Mouse (Mus musculus): Measurements from ENCODE around the gene Vwa3a.
"Not testable (repeated sequence)": the region's sequence is repeated elsewhere in the genome, so short reads cannot be mapped to it uniquely, and the experiment has no call there.

Vwa3a gene

DNA sequence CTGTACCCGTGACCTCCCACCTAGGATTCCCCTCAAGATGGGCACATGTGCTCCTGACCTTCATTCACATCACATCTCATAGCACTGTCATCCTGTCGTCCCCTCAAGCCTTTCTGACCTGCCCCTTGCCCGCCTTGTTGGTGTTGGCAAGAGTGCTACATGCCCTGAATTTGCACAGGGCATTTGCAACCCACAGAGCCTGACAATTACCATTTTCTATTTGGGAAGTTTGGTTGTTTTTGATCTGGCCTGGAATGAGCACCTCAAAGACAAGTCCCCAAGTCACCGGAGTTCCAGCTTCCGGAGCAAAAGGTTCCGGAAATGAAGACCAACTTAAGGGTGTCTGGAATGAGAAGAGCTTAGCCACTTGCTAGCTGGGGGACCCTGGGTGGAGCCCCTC is at the start of gene Vwa3a:
Vwa3a (plus strand) TSS at position 301 of the 400 bp plus-strand sequence.
- DNase-seq (ENCODE audit: low spot score in 2 of 2), result no peak

DNA sequence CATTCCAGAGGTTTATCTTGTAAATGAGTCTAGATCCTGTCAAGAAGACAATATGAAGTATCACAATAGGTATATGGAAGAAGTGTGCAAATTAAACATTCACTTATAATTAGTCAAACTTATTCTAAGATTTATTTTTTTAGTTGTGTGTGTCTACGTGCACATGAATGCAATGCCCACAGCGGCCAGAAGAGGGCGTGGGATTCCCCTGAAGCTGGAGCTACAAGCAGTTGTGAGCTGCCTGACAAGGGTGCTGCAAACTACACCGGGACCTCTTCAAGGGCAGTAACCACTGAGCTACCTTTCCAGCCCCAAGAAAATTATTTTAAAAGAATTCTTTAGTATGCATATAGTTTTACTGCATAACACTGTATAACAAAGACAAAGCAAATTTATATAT is 48.5 kb upstream of the Vwa3a start:
- DNase-seq (ENCODE audit: low spot score in 2 of 2), result no peak

DNA sequence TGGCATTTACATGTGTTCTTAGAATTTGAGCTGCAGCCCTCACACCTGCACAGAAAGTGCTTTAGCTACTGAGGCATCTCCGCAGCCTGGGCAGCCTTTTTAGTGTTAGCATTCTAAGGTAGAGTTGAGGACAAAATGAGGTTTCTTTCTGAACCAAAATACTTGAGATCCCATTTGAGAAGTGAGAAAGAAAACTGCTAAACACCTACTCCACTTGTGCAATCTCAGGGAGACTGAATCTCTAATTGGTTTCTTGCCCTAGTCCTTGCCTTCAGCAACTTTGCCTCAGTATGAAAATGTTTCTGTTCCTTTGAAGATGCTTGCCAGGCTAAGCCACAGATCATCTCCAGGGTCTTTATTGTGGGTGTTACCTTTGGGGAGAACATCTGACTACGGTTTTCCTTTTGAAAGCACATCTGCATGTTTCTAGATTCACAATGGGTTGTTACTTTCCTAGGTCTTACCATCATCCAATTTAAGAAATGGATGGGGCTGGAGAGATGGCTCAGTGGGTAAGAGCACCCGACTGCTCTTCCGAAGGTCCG is 45.2 kb upstream of the Vwa3a start:
- no peak for DNase-seq (ENCODE audit: low spot score in 2 of 2)

DNA sequence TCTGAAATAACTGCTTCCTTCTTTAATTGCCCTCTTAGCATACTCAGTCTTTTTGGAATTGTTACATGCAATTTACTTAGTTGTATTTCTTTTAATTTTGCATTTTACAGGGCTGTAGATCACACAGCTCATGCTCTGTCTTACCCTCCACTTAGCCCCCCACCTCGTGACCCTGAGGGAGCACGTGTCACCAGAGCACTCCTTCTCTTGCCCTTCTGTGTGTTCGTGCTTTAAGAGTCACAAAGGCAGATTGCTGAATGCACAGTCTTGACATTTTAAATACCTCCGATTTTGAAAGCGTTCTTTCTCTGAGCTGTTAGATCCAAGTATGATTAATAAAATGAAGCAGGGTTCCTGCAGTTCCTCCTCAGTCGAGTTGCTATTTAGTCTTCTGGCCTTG is 43.9 kb upstream of the Vwa3a start:
- DNase-seq (ENCODE audit: low spot score in 2 of 2), result no peak

DNA sequence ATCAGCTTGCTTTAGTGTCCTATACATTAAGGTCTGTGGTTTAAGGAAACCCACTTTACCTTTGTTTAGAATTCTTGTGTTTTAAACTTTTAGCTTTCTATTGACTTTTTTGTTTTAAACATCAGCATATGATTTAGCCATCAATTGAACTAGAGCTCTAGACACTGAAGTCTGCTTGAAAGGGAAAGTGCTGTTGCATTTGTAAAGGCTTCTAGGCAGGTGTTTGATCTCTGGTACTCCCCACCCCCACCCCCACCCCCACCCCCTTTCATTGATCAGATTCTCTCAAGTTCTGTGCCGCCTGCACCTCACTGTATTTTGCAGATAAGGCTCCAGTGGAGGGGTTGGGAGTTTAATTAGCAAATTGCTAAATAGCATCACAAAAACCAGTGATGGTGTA is 43.5 kb upstream of the Vwa3a start:
- DNase-seq (ENCODE audit: low spot score in 2 of 2), result no peak

DNA sequence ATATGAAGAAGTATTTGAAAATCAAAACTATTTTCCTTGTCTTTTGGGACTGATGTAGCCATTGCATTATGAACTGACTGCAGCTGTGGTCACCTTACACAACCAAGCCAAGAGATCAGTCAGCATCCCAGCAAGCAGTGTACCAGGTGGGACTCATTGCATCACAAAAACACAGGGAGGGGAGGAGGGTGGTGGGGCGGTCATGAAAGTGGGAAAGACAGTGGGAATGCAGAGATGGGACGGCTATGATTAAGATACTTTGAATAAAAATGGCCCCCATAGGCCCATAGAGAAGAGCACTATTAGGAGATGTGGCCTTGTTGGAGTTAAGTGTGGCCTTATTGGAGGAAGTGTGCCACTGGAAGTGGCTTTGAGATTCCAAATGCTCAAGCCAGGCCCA is 42.8 kb upstream of the Vwa3a start:
- no peak for DNase-seq (ENCODE audit: low spot score in 2 of 2)

DNA sequence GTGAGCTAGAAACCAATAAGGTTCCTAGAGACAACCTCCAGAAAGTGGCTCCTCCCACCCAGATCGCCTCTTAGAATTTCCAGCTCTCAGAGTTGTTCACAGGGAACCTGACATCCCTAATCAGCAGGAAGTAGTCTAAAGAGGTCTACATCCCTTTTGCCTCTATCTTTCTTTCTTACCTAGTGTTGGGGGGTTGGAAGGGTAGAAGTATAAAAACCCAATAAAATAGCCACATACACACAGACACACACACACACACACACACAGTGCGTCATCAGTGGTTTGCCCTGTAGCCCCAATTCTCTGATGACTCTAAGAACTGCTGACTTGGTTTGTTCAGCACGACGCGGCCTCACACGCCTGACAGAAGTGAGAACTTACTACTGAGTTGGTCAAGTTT is 39.5 kb upstream of the Vwa3a start:
- DNase-seq (ENCODE audit: low spot score in 2 of 2), result no peak

DNA sequence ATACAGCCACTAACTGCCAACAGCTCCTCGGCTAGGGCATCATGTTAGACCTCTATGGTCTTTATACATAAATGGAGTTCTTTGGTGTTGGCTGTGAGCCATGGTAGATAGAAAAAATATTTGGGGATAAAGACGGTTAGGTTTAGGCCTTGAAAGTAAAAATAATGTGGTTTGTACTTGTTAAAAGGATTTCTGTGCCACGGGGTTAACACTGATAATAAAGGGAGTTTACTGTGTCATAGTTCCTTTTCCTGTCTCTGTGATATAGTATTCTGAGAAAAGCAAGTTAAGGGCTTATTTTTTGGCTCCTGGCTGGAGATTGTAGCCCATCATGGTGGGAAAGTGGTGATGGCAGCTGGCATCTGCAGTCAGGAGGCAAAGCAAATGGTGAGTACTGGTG is 35.2 kb upstream of the Vwa3a start:
- DNase-seq (ENCODE audit: low spot score in 2 of 2), result no peak

DNA sequence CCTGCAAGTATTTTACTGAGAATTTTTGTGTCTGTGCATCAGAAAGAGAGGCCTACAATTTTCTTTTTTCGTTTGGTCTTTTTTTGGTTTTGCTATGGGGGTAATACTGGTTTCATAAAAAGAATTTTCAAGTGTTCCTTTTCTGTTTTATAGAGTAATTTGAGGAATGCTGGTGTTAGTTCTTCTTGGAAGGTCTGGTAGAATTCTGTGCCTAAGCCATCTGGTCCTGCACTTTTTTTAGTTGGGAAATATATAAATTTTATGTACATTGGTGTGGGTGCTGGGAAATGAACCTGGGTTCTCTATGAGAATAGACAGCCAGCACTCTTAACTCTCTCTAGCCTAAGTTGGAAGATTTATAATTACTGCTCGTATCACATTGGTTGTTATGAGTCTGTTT is 27.0 kb upstream of the Vwa3a start:
- no peak for DNase-seq (ENCODE audit: low spot score in 2 of 2)

DNA sequence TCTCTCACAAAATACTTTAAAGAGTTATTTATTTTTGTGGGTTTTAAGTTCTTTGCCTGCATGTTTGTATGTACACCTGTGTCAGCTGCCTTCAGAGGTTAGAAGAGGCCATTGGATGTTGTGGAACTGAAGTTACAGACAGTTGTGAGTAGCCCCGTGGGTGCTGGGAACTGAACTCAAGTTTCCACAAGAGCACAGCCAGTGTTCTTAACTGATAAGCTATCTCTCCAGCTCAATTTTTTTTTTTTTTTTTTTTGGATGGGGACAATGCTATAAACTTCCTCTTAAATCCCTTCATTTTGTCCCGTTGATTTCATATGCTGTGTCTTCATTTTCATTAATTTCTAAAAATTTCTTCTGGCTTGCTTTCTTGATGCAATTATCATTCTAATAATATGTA is 25.9 kb upstream of the Vwa3a start:
- no peak for DNase-seq (ENCODE audit: low spot score in 2 of 2)

DNA sequence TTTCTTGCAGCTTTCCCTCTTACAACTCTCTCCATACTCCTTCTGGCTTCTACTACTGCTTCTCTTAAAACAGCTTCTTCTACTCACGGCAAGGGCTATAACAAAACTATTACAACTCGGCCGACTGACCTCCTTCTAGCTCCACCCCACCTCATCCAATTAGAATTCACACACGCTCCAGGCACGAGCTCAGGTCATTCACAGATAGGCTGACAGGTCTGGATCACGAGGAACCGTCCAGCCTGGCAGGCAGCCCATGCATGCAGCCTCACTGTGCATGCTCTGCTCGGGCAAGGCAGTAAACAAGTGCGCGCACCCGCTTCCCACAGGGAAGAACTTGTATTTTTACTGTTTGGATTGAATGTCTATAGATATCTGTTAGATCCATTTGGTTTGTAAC is 25.2 kb upstream of the Vwa3a start:
- not testable (repeated sequence) for DNase-seq (ENCODE audit: low spot score in 2 of 2)

DNA sequence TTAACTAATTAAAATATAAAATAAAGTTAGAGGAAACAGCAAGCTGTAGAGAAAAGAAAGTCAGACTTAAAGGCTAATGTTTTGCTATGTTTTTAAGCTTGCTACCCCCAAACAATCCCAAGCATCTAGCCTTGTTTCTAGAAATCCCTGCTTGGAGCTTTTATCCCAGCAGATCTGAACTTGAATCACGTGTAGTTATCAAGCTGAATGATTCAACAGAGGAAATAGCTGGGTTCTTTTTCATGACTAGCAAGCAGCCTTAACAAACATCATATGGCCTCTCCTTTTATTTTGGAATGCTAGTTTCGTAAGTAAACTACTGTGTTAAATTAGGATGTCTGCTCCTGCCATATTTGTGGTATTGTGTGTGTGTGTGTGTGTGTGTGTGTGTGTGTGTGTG is 21.9 kb upstream of the Vwa3a start:
- DNase-seq (ENCODE audit: low spot score in 2 of 2), result no peak

DNA sequence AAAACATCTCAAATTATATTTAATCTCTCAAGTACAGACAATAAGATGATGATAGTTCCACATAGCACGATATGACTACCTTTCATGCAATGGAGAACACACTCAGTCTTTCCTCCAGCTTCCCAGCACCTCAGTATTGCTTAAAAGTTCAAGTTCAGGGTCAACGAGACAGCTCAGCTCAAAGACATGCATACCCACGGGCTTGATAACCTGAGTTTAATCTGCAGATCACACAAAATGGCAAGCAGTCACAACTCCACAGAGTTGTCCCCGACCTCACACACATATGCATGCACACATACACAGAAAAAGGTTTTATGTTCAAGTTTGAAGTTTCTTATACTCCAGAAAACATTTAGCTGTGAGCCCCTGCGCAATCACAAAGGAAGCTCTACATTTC is 18.1 kb upstream of the Vwa3a start:
- no peak for DNase-seq (ENCODE audit: low spot score in 2 of 2)

DNA sequence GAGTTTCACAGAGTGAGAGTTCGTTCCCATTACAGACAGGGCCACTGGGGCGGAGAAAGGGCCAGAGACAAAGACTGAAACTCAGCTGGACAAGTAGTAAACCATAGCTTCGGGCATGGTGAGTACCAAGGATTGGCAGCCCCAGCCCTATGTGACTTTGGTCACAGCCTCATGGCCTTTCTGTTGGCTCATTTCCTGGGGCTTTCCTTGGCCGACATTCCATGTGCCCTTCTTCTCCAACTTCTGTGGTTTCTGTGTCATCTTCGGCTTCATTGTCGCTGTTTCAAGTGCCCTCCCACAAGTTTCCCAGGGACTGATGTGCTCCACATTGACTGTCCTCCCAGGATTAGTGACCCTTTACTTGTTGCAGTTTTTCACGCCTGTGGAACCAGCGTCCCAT is 17.7 kb upstream of the Vwa3a start:
- no peak for DNase-seq (ENCODE audit: low spot score in 2 of 2)

DNA sequence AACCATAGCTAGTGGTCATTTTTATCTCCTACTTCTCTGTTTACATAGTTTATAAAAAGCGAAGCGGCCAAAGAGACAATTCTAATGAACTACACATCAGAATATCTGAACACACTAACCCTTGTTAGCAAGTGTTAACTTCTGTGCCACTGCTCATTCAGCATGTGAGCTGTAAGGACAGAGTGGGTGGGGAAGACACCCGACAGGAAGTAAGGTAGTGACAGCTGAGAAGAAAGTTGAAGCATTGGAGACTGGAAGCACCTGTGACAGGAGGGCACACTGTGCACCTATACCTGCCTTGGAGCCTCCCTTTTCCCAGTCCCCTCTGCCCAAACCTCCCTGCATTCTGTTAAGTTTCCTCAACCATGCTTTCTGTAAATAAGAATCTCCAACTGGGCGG is 17.1 kb upstream of the Vwa3a start:
- no peak for DNase-seq (ENCODE audit: low spot score in 2 of 2)

DNA sequence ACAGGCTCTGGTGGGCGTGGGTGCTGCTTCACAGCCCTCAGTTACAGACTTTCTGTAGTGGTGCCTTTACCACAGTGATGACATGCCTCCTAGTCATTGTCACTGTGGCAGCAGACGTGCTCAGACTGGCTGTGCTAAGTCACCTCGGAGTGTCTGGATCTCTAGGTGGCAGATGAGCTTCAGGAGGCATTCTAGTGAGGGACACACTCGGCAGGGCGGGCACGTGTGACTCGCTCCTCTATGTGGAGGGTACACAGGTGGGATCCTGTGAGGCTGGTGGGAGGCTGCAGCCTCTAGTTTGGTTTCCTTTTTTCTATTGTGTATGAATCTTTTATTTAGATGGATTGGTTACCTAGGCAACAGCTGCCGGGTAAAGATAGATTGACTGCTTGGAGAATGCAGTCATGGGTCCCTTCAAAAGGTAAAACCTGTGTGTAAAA is 16.3 kb upstream of the Vwa3a start:
- no peak for DNase-seq (ENCODE audit: low spot score in 2 of 2)

DNA sequence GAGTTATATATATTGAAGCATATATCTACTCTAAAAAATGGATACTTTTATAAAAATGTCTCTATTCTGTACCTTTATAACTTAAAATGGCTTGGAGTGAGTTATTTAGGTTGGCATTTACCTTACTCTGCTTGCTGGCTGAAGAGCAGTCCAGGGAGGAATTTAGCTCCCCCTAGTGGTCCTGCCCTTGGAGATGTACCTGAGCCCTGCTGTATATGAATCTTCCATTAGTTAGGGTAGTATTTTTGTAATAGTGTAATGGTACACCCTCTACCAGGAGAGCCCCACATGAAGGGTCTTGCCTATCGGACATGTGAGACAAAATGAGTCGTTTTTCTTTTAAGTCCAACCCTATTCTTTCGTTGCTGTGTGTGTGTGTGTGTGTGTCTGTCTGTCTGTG is 11.5 kb upstream of the Vwa3a start:
- DNase-seq (ENCODE audit: low spot score in 2 of 2), result no peak

DNA sequence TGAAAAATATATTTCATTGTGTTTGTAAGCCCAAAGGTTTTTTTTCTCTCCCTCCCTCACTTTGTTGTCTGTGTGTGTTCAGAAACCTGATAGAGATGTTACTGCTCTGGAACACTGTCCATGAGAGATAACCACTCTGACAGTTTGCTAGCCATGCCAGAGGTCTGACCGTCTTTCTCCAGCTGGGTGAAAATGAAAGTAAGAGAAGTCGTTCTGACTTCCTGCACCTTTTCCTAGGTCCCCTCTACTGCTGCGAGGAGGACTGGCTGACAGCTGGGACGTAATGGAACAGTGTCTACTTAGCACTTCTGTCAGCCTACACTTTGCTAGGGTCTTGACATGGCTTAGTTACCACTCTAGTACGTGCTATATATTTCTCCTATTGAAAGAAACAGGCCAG is 9.5 kb upstream of the Vwa3a start:
- DNase-seq (ENCODE audit: low spot score in 2 of 2), result peak in 1 of 2 experiments; percentile 9

DNA sequence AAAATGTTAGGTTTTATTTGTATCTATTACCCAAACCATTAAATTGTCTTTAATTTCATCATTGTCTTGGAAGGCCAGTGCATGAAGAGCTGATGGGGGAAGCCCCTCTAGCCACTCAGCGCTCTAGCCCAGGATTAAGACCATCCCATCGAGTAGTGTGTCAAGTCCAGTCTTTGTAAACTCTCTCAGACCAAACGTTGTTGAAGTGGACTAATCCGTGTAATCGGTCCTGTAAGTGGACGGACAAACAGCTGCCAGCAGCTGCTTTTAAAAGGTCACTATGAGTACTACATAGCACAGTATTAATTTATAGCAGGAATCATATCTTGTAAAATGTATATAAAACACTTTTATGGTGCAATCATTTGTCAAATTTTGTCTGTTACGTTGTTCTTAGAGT is 6.2 kb upstream of the Vwa3a start:
- peak in 1 of 2 experiments; percentile 12 for DNase-seq (ENCODE audit: low spot score in 2 of 2)

DNA sequence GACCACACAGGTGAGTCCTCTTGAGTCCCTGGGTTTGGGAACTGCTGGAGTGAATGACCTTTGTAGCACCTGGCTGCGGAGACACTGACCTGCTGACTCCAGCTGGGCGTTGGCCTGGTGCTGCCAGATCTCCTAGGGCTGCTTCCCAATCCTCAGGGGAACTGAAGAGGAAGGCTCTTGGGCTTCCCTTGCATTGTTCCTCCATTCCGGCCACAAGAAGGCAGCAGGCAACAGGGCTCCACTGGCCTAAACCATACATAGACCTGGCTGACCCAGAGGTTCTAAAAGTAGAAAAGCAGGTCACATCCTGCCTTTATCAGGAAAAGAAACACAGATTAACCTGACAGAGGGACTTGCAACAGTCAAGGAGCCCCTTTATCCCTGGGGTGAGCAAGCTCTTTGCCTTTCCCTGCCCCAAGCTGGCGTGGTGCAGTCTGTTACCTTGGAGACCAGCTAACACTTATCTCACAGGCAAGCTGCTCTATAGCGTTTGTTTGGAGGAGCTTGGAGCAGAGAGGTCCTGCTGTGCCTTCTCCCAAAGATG is 512 bp downstream of the Vwa3a start:
- no peak for DNase-seq (ENCODE audit: low spot score in 2 of 2)

DNA sequence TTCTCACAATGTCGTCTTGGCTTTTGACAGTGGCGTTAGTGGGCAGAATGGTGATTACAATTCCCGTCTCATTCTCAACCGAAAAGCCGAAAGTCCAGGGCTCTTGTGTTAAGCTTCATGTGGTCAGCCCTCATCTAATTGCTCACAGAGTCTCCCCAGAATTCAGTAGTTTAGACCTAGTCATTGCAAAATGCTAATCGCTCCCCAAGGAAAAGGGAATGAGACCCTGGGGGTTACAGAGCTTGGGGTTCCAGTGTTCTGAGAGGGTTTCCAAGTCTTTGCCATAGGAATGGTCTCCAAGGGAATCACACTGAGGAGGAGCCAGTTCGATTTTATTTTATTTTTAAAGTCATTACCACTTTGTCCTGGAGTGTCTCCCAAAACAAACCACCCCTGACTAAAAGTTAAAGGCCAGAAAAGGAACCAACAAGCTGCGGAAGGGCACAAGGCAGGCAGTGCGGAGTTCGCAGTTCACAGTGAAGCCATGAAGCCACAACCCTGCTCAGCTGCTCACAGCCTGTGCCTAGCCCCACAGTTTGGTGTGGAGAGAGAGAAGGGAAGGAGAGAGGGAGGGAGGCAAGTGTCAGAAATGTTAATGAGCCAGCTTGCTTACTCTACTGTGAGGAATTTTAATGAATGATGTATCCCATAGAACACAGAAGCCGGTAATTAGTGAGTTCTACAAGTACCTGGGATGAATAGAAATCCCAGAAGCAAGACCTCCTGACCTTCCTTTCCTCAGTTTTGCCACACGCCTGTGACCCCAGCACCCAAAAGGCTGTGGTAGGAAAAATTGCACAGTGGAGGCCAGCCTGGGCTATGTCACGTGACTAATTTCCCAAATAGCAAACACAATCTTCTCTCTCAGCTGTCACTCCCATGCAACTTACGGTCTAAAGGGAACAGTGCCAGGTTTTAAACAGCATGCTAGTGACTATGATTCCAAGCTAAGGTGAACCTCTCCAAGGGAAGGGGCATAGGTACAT is 4.5 kb downstream of the Vwa3a start:
- DNase-seq (ENCODE audit: low spot score in 2 of 2), result no peak

DNA sequence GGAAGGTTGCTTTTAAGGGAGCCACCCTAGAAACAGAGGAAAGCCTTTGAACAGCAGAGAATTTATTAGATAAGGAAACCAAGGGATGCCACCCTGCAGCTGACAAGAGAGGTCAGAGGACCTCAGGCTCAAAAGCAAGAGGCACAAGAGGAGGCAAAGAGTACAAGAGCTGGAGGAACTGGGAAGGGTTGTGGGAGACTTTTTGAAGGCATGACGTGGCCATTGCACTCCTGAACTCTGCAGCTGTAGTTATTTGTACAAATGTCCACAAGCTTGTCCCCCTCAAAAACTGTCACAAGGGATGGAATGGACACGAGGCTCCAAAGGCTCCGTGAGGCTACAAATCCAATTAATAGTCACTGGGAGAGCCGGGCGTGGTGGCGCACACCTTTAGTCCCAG is 5.5 kb downstream of the Vwa3a start:
- no peak for DNase-seq (ENCODE audit: low spot score in 2 of 2)

DNA sequence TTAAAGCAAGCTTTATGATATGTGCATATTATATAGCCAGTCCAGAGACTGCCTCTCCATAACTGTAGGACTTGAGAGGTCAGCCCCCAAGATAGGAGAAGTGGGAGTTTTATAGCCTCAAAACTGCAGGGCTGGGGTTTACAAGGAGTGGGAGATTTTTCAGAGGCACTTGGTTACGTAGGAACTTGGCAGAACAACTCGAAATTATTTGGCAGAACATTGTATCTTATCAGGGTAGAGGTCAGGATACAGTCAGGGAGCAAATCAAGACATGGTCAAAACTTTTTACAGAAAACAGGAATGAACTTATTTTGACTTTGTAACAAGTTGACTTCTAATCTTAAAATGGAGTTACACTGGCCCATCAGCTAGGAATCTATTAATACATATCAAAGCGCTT is 6.9 kb downstream of the Vwa3a start:
- no peak for DNase-seq (ENCODE audit: low spot score in 2 of 2)
